Mouse (Mus musculus) heart, adult 2 months (tissue): ENCODE measurements at regions not wholly inside any gene's neighbourhood (a gene's known extent, or its start where the extent isn't known, plus 50 kb on each side); places are given as distances from the start of the nearest gene placed in this dataset.

Experiments
- DNase-seq, 2 experiments: peaks; one replicate each; pipeline ENCODE4 v3.0.0; 2021
- H3K27ac ChIP-seq: fragments of 200-600 bp; 2 replicates; pipeline ENCODE4 v1.8.1; 2022
- H3K27me3 ChIP-seq: fragments of 200-500 bp; 2 replicates; pipeline ENCODE4 v1.6.1; 2012; ENCODE audit warnings: mild to moderate bottlenecking, low read length, inconsistent platforms, mixed read lengths; ENCODE audit not compliant: control insufficient read depth, insufficient read depth
- H3K36me3 ChIP-seq: fragments of 200-500 bp; 2 replicates; pipeline ENCODE4 v1.6.1; 2012; ENCODE audit warnings: low read length, inconsistent platforms; ENCODE audit not compliant: control insufficient read depth, insufficient read depth
- H3K4me1 ChIP-seq: fragments of 200-500 bp; 2 replicates; pipeline ENCODE4 v1.6.1; 2011; ENCODE audit warnings: low read length; ENCODE audit not compliant: control insufficient read depth, insufficient read depth
- H3K4me3 ChIP-seq: fragments of 200-600 bp; 2 replicates; pipeline ENCODE4 v1.8.1; 2022
- H3K79me2 ChIP-seq: fragments of 200-500 bp; replicated peaks from 2 replicates; pipeline ENCODE4 v1.6.1; 2012; ENCODE audit warnings: mild to moderate bottlenecking, inconsistent platforms, low read length, moderate library complexity, mixed read lengths; ENCODE audit not compliant: control insufficient read depth, insufficient read depth
- H3K9ac ChIP-seq: fragments of 200-500 bp; 2 replicates; pipeline ENCODE4 v1.6.1; 2012; ENCODE audit warnings: low read depth, mild to moderate bottlenecking, control low read depth, inconsistent platforms, low read length, mixed read lengths
- CTCF ChIP-seq: fragments of 200-600 bp; IDR thresholded peaks from 2 replicates; pipeline ENCODE4 v1.8.1; 2022; ENCODE audit warnings: antibody characterized with exemption, mild to moderate bottlenecking, moderate library complexity
- EP300 ChIP-seq: fragments of 200-500 bp; IDR thresholded peaks from 2 replicates; pipeline ENCODE4 v1.6.1; 2011; ENCODE audit warnings: low read depth, low read length, control low read depth; ENCODE audit not compliant: insufficient read depth
- POLR2A ChIP-seq: fragments of 200-500 bp; IDR thresholded peaks from 2 replicates; pipeline ENCODE4 v1.6.1; 2011; ENCODE audit warnings: mild to moderate bottlenecking, low read depth, low read length, control low read depth; ENCODE audit not compliant: insufficient read depth
- WGBS: fragments of 180-500 bp; shearing (Covaris S2); methylation state at CpG from one replicate; pipeline ENCODE4 v1.1.7; 2018; 5-methylcytosine and 5-hydroxymethylcytosine counted together
- intact Hi-C: fragments of 180-260 bp; cut with DNase I; formaldehyde crosslinking; loops from one replicate; pipeline ENCODE4 v1.15.1; 2025

DNA sequence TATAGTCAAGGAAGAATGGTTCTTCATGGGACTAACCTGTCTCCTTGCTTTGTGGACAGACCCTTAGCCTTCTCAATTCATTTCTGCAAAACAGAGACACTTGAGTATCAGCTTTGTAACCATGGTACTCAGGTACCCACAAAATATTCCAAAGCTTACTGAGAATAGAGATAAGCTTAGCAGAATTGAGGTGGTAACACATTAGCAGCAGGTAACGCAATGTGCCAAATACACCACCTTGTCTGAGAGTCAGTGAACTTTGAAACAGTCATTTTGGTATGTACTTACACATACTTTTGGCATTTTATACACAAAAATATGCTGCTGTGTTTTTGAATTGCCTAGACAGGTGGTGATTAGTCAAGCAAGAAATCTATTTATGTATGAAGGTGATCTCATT is 69.8 kb upstream of the Slc6a14 start:
- H3K4me3 ChIP-seq = no peak overlapping the region
- no peaks in the 10 kb centered on the region for H3K79me2 ChIP-seq
- no peak overlapping the region for H3K9ac ChIP-seq
- TF ChIP-seq CTCF (no peak), POLR2A (no peak), EP300 (no peak)
- DNase-seq = no peak
- intact Hi-C loops = no loop called here
- H3K36me3 ChIP-seq = no peaks in the 10 kb centered on the region
- H3K27me3 ChIP-seq = no peaks in the 10 kb centered on the region
- no peak overlapping the region for H3K27ac ChIP-seq
- 81% methylated on average over 1 of the region's 1 CpGs for WGBS
- H3K4me1 ChIP-seq = no peaks in the 10 kb centered on the region

- intact Hi-C loops = no loop called here
- Histone ChIP-seq H3K27me3 (no peaks in the 10 kb centered on the region), H3K36me3 (no peaks in the 10 kb centered on the region), H3K79me2 (no peaks in the 10 kb centered on the region), H3K9ac (no peak overlapping the region), H3K4me3 (no peak overlapping the region), H3K4me1 (no peaks in the 10 kb centered on the region), H3K27ac (no peak overlapping the region)
- DNase-seq = peak in 1 of 2 experiments; percentile 14
- no peak for TF ChIP-seq POLR2A
- WGBS = 69% methylated on average over 7 of the region's 7 CpGs
Observed at GRCm38 (mm10) chrX:21651508-21652297, 63.0 kb upstream of the Slc6a14 start.
